Mouse (Mus musculus) ovary, postnatal 10 days (tissue): Measurements from ENCODE around the gene Cln3.

Experiments
- DNase-seq: peaks from one replicate; pipeline ENCODE4 v3.0.0; 2022; ENCODE audit warnings: low spot score

Gene Cln3

DNA sequence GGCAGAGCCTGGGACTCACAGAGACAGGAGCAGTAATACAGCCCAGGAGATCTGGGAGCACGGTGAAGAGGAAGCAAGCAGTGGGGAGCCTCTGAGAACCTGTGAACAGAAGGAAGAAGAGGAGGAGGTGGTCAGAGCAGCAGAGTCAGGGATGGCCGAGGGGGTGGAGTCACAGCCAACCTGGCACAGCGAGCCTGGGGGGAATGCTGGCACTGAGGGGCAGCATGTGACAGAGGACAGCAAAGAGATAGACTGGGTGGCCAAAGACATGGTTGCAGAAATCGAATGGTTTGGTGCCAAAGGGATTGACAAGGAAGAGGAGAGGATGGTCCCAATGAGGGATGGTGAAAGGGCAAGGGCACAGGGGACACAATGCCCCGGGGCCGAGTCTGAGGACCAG lies at the start of gene Cln3:
Cln3 (minus strand) TSS at position 101 of the 400 bp plus-strand sequence.
- DNase-seq: no peak

DNA sequence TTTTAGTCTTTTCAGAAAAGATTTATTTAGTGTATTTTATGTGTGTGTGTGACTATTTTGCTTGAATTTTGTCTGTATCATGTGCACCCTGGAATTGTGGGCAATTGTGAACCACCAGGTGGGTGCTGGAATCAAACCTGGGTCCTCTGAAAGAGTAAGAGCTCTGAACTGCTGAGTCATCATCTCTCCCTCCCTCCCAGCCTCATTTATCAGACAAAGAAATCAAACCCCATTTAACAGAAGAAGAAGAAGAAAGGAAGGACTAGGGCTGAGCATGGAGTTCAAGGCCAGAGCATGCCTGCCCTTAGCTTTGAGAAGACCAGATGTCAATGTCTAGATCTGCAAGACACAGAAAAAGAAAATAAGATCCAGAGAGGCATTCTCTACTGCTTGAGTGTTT lies 49.8 kb upstream of the Cln3 start:
- DNase-seq: no peak

DNA sequence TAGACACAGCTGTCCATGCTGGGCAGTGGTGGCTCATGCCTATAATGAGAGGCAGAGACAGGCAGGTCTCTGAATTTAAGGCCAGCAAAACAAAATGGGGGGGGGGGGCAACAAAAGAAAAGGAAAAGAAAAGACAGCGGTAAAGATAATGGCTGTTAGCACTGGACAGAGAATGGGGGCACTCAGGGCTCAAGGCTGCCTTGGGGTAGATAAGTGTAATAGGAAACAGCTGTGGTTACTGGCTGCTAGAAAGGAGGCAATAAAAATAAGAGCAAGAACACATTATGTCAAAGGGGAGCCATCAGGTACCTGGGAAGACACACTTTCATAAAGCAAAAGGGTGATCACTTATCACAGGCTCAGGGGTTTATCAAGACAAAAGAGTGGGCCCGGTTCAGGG lies 46.9 kb upstream of the Cln3 start:
- DNase-seq: no peak

DNA sequence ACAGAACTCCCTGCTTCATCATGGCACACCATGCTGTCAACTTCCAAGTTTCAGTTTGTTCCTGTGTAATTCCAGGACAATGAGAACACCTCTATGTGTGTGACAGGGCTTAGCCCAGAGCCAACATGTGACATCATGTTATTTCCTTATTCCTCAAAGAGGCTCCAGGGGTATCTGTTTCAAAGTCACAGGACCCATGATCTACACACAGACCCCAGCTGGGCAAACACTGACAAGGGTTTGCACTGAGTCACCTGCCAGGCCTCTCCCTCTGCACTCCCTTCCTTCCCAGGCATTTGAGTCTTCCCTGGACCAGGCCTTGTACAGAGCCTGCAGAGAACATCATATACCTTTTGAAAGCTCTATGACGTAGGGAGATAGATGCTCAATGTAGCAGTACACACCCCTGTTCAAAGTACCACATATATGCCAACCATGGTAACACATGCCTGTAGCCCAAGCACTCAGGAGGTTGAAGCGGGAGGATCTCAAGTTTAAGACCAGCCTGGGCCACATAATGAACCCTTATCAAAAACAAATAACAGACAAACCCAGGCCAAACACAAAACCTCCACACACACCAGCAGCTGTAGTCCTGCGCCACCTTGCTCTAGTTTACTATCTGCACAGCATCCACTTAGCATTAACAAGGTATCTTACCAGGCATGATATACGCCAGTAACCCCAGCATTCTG lies 45.4 kb upstream of the Cln3 start, which contains the start of gene Nupr1:
Nupr1 (minus strand) TSS at position 38 of the 695 bp plus-strand sequence.
- DNase-seq: no peak

DNA sequence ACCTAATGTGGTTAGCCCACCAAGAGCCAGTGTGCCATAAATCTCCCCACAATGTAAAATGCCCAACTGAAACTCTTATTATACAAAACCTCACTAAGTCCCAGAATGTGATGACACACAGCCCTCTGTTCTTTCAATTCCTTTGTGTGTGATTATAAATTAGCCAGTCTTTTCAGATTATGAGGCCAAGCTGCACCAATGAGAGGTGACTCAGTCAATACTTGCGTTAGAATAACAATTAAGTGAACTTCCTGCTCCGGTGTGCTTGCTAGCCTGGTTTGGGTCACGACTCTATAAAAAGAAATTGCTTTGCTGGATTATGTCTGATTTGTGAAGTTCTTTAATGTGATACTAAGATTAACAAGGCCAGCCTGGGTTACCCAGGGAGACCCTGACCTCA lies 44.3 kb upstream of the Cln3 start:
- DNase-seq: no peak

DNA sequence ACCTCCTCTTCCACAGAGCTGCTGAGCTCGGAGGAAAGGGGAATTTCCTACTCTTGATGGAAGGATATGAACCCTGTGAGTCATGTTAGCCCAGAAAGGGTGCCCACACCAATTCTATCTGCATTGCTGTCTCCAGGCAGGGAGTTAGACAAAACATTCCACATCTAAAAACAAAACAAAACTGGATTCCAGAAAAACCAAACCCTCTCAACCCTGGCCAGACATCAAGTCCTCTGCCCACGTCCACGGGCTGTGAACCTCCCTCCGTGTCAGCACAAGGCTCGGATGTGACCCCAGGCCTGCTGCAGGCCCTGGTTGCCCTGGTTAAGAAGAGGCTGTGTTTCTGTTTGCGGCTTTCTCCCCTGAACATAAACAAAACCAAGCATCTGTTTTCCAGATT lies 42.5 kb upstream of the Cln3 start:
- DNase-seq: no peak

DNA sequence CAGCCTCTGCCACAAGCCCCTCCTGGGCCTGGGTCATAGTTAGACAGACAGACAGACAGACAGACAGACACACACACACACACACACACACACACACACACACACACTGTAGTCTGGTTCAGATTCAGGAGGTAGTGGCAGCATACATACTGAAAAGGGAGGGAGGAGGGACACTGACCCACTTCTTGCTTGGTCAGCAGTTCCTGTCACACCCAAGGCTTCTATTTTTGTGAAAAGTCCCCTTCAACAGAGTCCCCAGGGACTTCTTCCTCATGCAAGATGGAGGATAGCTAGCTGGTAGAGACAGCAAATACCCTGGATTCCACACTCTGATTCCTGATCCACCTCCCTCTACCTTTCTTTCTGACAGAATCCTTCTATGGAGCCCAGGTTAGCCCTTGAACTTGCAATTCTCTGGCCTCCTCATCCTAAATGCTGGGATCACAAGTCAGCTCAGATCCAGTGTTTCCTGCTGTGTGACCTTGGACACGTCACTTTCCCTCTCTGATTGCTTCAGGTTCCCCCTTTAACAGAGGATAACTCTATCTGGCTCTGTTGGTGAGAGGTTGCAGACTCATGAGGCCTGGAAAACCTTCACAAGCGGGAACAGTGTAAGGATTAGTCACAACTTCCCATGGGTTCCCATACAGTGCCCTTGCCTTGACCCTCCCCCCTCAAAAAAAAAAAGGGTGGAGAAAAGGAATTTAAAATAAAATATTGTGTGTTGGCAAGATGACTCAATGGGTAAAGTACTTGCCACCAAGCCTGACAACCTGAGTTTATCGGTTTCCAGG lies 40.4 kb upstream of the Cln3 start:
- no peak for DNase-seq

DNA sequence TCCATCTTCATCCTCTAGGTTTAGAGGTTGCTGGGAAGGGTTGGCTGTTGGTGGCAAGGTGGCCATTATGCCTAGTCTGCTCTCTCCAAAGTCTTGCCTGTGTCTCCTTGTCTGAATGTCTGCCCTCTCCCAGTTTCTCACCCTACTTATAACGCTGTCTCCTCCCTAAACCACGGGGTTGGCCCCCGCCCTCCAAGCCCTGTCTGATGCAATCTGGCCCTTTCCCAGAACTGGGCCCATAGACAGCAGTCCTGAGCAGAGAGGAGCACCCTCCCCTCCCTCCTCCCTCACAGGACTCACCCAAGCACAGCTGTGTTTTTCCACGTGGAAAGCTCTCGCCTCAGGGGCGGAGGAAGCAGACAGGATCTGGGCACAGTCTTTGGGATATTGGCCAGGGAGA lies 39.8 kb upstream of the Cln3 start:
- peak; percentile 18 for DNase-seq

DNA sequence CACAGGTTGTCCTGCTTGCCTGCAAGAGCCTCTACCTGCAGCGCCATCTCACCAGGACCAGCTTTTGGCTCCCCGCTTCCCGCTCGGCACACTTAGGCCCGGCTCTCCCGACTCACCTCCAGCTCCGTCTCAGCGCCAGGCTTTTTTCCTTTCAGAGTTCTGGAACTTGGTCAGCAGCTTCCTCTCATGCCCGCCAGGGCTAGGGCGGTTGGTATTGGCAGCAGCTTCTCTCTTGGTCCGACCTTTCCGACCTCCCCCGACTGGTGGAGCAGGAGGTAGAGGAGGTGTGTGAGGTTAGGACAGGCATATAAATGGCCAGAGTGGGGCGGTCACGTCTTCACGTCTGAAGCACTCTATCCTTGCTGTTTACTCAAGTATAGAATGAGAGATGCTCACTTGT lies 39.2 kb upstream of the Cln3 start:
- DNase-seq: no peak

DNA sequence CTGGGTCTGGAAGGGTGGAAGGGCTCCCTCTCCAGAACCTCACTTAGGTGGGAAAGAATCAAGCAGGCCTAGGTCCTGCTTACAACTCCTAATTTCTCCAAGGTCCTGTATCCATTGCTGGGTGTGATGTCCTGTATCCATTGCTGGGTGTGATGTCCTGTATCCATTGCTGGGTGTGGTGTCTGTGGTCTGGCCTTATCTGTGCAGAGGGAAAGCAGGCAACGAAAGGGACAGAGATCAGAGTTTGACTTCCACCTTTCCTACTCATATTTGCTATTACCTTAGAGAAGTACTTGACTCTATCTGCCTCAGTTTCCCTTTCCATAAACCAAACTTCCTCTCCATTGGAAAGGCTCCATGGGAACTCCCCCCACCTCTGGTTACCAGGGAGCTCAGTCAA lies 37.8 kb upstream of the Cln3 start:
- no peak for DNase-seq

DNA sequence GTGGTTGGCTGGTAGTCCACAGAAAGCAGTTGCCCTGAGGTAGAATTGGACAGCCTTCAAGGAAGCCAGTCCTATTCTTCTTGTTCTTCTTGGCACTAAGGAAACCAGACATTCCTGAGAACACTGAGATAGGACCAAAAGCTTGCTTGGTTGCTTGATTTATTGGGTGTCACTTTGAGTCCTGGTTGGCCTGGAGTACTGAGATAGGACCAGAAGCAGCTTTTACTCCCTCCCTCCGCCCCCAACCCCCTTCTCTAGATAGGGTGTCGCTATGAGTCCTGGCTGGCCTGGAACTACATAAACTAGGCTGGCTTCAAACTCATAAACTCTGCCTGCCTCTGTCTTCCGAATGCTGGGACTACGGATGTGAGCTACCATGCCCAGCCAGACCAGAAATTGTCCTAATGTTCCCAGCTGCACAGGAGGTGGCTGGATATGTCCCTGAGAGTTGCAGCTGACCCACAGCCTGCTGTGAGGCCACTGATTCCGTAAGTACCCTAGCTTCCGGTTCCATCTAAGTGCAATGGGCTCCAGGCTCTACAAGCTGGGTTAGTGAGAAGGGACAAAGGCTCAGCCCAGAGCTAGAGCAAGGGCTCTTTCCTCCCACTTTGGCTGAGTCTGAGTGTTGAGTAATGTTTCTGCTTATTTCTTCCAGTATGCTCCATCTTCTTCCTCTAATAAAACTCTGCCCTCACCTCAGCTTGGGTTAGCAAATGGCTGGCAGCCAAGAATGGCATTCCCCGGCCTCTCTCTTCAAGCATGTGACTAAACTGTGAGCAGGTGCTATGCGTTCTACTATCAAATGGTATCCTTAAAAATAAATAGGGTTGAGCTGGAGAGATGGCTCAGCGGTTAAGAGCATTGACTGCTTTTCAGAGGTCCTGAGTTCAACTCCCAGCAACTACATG lies 36.1 kb upstream of the Cln3 start:
- no peak for DNase-seq

DNA sequence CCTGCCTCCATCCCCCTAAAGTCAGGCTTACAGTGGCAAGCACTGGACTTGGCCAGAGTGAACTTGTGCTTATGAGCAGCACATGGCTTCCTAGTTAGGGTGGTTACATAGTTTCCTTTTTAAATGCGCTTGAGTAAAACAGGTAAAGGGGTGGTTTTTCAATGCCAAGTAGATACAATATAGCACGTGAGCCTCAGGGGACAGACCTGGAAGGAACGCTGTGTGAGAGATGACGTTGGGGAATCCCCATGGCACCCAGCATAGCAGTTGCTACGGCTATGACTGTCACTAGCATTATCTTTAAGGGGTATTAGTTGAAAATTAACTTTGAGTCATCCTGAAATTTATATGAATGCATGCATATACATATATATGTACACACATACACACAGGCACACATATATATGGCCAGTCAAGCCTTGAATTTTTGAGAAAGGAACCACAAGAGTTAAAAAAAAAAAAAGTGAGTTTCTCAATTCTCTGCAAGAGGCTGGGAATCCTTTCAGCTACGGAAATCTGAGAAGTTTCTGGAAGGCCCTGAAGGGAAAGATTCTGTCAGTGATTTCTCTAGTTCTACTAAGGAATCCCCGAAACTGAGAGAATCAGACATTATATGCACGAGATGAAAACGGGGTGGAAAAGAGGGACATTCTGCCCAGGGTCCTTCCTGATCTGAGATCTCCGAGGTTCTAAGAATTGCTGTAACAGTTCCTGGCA lies 34.1 kb upstream of the Cln3 start:
- no peak for DNase-seq

DNA sequence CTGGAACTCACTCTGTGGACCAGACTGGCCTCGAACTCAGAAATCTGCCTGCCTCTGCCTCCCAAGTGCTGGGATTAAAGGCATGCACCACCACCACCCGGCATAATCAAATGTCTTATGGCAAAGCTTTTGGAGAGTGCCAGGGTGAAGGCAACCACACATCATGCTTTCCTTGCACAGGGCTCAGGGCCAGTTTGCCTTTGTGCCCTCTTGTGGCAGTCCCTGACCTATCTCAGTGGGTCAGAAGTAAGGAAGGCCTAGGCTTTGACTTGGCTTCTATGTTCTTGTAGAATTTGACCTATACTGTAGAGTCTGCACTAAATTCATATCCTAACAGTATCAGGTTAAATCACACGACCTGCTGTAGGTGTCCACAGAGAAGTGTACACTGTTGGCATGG lies 31.1 kb upstream of the Cln3 start:
- DNase-seq: no peak

DNA sequence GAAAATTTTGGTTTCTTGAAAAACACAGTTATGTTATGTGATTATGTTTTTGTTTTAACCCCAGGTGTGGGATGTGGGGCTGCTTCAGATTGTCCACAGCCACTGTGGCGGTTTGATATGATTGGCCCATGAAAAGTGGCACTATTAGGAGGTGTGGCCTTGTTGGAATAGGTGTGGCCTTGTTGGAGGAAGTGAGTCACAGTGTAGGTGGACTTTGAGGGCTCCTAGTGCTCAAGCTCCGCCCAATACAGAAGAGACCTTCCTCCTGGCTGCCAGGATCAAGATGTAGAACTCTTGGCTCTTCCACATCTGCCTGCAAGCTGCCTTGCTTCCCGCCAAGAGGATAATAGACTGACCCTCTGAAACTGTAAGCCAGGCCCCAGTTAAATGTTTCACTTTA lies 27.1 kb upstream of the Cln3 start:
- no peak for DNase-seq

DNA sequence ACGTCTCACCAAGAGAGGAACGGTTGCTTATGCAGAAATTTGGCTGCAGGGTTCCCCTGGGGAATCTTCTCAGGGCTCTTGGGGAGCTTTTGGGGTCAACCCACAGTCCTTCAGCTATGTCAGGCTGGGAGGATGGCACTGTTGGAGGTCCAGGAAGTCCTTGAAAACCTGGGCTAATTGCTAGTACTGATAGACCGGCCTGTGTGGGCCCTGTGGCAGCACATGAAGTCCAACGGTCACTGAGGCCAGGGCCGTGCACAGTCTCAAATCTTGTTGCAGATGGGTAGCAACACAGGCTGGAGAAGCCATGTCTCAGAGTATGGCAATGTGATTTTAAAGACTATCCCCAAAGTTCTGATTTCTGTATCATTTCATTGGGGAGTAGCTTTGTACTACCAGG lies 22.2 kb upstream of the Cln3 start:
- DNase-seq: no peak

DNA sequence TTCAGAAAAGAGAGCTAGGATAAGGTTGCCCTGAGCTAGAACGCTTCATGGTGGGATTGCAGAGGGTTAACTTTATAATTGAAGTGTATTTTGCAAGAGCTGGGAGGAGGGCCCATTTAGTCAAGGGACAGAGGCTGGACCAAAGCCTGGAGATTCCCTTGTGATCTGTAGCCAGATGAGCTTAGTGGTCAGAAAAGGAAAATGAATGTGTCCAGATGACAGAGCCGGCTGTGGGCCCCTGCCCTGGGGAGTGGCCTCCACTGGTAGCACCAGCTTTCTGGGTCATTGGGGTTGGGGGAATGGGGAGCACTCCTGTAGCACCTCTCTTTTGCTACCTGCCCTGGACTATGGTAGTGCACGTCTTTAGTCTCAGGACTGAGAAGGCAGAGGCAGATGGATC lies 21.4 kb upstream of the Cln3 start:
- peak; percentile 17 for DNase-seq

DNA sequence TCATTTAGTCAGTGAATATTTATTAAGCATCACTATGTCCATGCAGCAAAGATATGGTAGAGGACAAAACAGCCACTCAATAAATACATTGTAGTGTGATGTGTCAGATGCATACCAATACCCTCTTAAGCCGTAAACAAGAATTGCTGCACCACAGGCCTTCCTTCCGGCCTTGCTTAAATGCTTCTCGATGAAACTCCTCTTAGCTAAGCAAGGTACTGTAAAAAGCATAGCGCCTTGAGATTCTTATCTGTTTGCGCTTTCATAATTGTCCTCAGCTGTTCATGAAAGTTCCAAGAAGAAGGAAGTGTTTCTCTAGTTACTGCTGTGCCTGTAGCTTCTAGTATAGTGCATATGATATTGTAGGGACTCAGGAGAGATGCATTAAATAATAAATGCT lies 21.0 kb upstream of the Cln3 start:
- DNase-seq: no peak

DNA sequence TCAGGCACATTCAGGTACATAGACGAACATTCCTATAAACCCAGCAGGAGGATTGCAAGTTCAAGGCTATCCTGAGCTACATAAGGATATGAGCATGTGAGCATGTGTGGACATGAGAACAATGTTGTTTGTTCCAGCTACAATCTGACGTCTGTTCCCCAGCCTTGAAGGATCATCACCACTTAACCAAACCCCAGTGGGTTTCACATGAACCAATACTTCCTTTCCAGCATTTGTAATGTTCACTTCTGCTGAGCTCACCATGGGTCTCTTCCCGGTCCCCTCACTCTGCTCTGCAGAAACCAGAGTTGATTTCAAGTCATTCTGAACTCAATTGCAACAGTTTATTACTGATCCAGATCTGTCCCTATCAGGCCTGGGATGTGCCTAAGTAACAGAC lies 17.0 kb upstream of the Cln3 start:
- DNase-seq: no peak

DNA sequence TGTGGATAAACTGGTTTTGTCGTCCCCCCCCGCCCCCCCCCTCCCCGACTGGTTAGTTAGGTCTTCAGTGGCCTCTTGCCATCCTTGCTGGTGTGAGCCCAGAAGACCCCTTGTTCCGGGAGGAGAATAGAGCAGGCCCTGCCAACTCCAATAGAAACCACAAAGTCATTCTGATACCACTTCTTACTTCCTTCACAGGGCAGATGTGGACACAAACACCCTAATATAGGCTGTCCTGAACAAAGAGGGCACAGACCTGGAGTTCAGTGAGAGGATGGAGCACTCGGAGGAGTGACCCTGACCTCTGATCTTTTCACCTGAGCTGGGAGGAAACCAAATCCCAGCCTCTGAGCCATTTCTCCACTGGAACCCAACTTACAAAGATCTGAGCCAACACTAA lies 16.3 kb upstream of the Cln3 start:
- no peak for DNase-seq

DNA sequence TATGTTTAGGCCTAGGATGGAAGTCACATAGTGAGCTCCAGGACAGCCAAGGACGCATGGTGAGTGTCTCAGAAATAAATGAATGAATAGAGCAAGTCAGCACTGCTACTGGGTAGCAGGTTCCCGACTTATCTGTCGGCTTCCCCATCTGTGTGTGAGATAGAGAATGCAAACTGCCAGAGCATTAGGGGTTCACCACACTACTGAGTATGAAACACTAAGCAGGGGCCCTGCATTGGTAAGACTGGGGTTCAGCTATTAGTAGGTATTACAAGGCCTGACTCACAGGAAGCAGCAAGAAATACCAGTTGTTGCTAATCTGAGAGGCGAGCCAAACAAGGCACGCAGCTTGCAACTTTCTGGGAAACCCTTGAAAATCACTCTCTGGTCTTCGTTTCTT lies 13.3 kb upstream of the Cln3 start:
- DNase-seq: no peak

DNA sequence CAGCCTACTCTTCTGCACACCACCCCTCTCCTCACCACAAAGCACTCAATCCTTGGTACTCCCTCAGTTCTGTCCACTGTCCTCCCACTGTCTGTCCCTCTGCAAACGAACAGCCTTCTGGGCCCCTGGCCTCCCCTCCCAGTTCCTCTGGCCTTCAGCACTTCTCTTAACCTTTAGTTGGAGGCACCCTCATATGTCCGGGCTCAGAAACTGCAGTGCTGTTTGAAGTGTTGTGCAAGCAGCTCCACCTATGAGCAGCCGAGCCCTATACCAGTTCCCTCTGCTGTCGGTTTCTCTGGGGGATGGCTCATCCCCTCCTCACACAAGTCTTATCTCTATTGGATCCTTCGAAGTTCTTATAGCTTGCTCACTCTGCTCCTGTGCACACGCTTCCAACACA lies 10.8 kb upstream of the Cln3 start:
- DNase-seq: no peak

DNA sequence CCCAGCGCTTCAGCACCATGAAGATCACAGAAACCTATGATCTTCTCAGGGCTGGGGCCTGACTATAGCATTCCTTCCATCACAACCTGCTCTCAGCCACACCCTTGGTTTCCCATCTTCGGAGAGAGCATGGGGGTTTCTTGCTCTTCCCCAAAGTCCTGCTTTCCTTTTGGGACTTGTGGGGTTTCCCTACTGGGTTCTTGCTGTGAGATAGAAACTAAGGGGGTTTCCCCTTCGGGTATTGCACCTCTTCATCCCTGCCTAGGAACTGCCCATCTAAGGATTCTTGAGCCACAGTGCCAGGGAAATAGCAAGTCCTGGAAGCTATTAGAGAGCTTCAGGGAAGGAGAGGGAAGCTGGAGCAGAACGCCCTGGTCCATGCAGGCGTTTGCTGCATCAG lies 10.3 kb upstream of the Cln3 start:
- no peak for DNase-seq
